Mouse (Mus musculus) layer of hippocampus, adult 18-20 months (tissue): ENCODE data around the gene Olfr32. TPM values are rescaled to one million over a fixed set of nuclear protein-coding genes. Genes with fewer than 3 reads are reported as not detected.
"Not testable (repeated sequence)": the region's sequence is repeated elsewhere in the genome, so short reads cannot be mapped to it uniquely, and the experiment has no call there.

Experiments used
- DNase-seq, 2 experiments: peaks; one replicate each; pipeline ENCODE4 v3.0.0; 2022; ENCODE audit warnings: low spot score in 2 of 2
- long read RNA-seq: library from polyadenylated mRNA; stranded (forward); transcript quantifications from one replicate; pipeline ENCODE4 v2.0.0, GENCODE M21; 2021
- total RNA-seq, 2 experiments: library from RNA; stranded (reverse); gene quantifications; 2 replicates each; pipeline ENCODE4 v1.2.3; 2021

Olfr32 gene
- not detected for total RNA-seq
- long read RNA-seq = 0 reads

GRCm38 (mm10) chr2:90142196-90142595 lies at the start of gene Olfr32:
Gene Olfr32, minus strand, starts transcription at chr2:90142296.
- DNase-seq = no peak

- not testable (repeated sequence) for DNase-seq
These were observed 45.0 kb upstream of the Olfr32 start for GRCm38 (mm10) chr2:90187082-90187481.

- DNase-seq = not testable (repeated sequence)
These were observed 44.0 kb upstream of the Olfr32 start for GRCm38 (mm10) chr2:90186082-90186481.

GRCm38 (mm10) chr2:90153916-90154315 lies 11.8 kb upstream of the Olfr32 start:
- no peak for DNase-seq

GRCm38 (mm10) chr2:90152991-90153390 lies 10.9 kb upstream of the Olfr32 start, which contains the start of gene Olfr1270:
Gene Olfr1270, minus strand, starts transcription at chr2:90153091.
- no peak for DNase-seq

- DNase-seq = no peak
These were observed 20.8 kb downstream of the Olfr32 start, which contains the start of gene Olfr1269 for GRCm38 (mm10) chr2:90121312-90121711. Gene Olfr1269, minus strand, starts transcription at chr2:90121412.

Other genes with a start within 250 kb of the Olfr32 start
- not detected for gene Olfr1258, start 215.0 kb downstream of the Olfr32 start, total RNA-seq
- gene Olfr1259, start 193.6 kb downstream of the Olfr32 start, total RNA-seq = not detected
- gene Olfr1260, start 168.0 kb downstream of the Olfr32 start, total RNA-seq = not detected
- gene Olfr1261, start 151.1 kb downstream of the Olfr32 start, total RNA-seq = not detected
- gene Olfr1262, start 142.2 kb downstream of the Olfr32 start, total RNA-seq = not detected
- not detected for gene Olfr1263, start 130.2 kb downstream of the Olfr32 start, total RNA-seq
- gene Olfr1264, start 116.7 kb downstream of the Olfr32 start, total RNA-seq = not detected
- not detected for gene Olfr1265, start 107.0 kb downstream of the Olfr32 start, total RNA-seq
- gene Olfr140, start 78.7 kb downstream of the Olfr32 start, total RNA-seq = not detected
- gene Olfr1269, start 20.9 kb downstream of the Olfr32 start, total RNA-seq = not detected
- gene Olfr1270, start 10.8 kb upstream of the Olfr32 start, total RNA-seq = not detected
- not detected for gene Olfr1506, start 82.2 kb upstream of the Olfr32 start, total RNA-seq
- not detected for gene Olfr142, start 115.3 kb upstream of the Olfr32 start, total RNA-seq
- gene Olfr1271, start 128.7 kb upstream of the Olfr32 start, total RNA-seq = not detected
- gene Olfr1272, start 150.5 kb upstream of the Olfr32 start, total RNA-seq = not detected
- gene Gm13769, start 179.9 kb upstream of the Olfr32 start, total RNA-seq = not detected